Mouse (Mus musculus) hindbrain, embryonic 16.5 days (tissue): ENCODE measurements around the gene Hprt. TPM values are rescaled to one million over a fixed set of nuclear protein-coding genes. Genes with fewer than 3 reads are reported as not detected.

ENCODE experiments used
- ATAC-seq: fragments of 200-750 bp; cut with Nextera tagmentation; 2 replicates; pipeline ENCODE4 v1.8.0; 2017; ENCODE audit warnings: moderate TSS enrichment, moderate library complexity
- H3K27ac ChIP-seq: fragments of 300-500 bp; sonication (generic); 2 replicates; pipeline ENCODE4 v1.5.1; 2014; ENCODE audit warnings: low read depth, mild to moderate bottlenecking, control low read depth, low read length, moderate library complexity
- H3K27me3 ChIP-seq: fragments of 300-500 bp; sonication (generic); replicated peaks from 2 replicates; pipeline ENCODE4 v1.6.1; 2014; ENCODE audit warnings: low read length; ENCODE audit not compliant: control insufficient read depth, insufficient read depth
- H3K36me3 ChIP-seq: fragments of 300-500 bp; sonication (generic); 2 replicates; pipeline ENCODE4 v1.6.1; 2014; ENCODE audit warnings: mild to moderate bottlenecking, low read length, moderate library complexity, mixed read lengths; ENCODE audit not compliant: control insufficient read depth, insufficient read depth
- H3K4me1 ChIP-seq: fragments of 300-500 bp; sonication (generic); 2 replicates; pipeline ENCODE4 v1.6.1; 2014; ENCODE audit warnings: low read depth, low read length; ENCODE audit not compliant: control insufficient read depth, insufficient read depth
- H3K4me2 ChIP-seq: fragments of 300-500 bp; sonication (generic); 2 replicates; pipeline ENCODE4 v1.6.1; 2014; ENCODE audit warnings: mild to moderate bottlenecking, low read length, control low read depth, moderate library complexity
- H3K4me3 ChIP-seq: fragments of 300-500 bp; sonication (generic); 2 replicates; pipeline ENCODE4 v1.5.1; 2014; ENCODE audit warnings: mild to moderate bottlenecking, low read length, control low read depth, moderate library complexity
- H3K9ac ChIP-seq: fragments of 300-500 bp; sonication (generic); 2 replicates; pipeline ENCODE4 v1.6.1; 2014; ENCODE audit warnings: low read depth, mild to moderate bottlenecking, control low read depth, low read length, moderate library complexity
- H3K9me3 ChIP-seq: fragments of 300-500 bp; sonication (generic); 2 replicates; pipeline ENCODE4 v1.6.1; 2014; ENCODE audit warnings: mild to moderate bottlenecking, low read length, moderate library complexity; ENCODE audit not compliant: control insufficient read depth
- WGBS: fragments of 180-500 bp; shearing (Covaris S2); extraction: QIAGEN DNeasy Blood & Tissue Kit; methylation state at CpG from one replicate; pipeline ENCODE4 v1.1.7; 2014; 5-methylcytosine and 5-hydroxymethylcytosine counted together
- polyA plus RNA-seq: library from polyadenylated mRNA; unstranded; fragments of >200 nt; fragmentation: Nextera tagmentation; extraction: Ambion mirVana; gene quantifications from 2 replicates; pipeline ENCODE4 v1.2.1, GENCODE M21; 2015

The Hprt gene
- polyA plus RNA-seq, 1 experiment from 2014 or later, result 164 TPM

- WGBS, result 79% methylated on average over 5 of the region's 5 CpGs
- ATAC-seq, result no peak
- Histone ChIP-seq H3K27me3 (no peaks in the 10 kb centered on the region), H3K9ac (no peak overlapping the region), H3K4me2 (no peak overlapping the region), H3K9me3 (no peaks in the 10 kb centered on the region), H3K4me1 (no peaks in the 10 kb centered on the region), H3K27ac (no peak overlapping the region), H3K4me3 (no peak overlapping the region), H3K36me3 (no peaks in the 10 kb centered on the region)
These were observed 41.6 kb downstream of the Hprt start for GRCm38 (mm10) chrX:53029559-53029958.

DNA sequence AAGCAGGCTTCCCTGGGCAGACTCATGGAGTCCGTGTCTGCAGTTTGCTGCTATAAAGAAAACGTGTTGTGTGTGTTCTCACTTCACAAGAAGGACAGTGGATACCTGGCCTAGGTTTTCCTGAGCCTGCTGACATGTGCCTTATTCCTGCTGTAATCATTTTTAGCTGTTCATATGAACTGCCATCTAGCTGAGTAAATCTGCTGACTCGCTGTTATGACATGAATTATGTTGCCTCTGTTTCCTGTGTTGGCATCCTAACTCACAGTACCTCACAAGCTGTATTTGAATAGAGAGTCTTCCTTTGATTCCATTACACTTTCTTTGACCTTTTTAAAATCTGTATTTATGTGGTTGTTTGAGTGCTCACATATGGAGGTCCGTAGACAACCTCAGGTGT lies 50.3 kb downstream of the Hprt start:
- H3K9me3 ChIP-seq, result no peaks in the 10 kb centered on the region
- H3K4me1 ChIP-seq, result no peaks in the 10 kb centered on the region
- no peak overlapping the region for H3K4me2 ChIP-seq
- H3K27ac ChIP-seq, result no peak overlapping the region
- 93% methylated on average over 4 of the region's 4 CpGs for WGBS
- no peak for ATAC-seq
- no peak overlapping the region for H3K4me3 ChIP-seq
- H3K36me3 ChIP-seq, result no peaks in the 10 kb centered on the region
- H3K27me3 ChIP-seq, result no peaks in the 10 kb centered on the region
- no peak overlapping the region for H3K9ac ChIP-seq

GRCm38 (mm10) chrX:53039651-53040050 lies 51.7 kb downstream of the Hprt start:
- H3K27me3 ChIP-seq, result no peaks in the 10 kb centered on the region
- H3K4me1 ChIP-seq, result no peaks in the 10 kb centered on the region
- H3K27ac ChIP-seq, result no peak overlapping the region
- 50% methylated on average over 5 of the region's 5 CpGs for WGBS
- no peak overlapping the region for H3K4me3 ChIP-seq
- no peak for ATAC-seq
- H3K9me3 ChIP-seq, result no peaks in the 10 kb centered on the region
- no peaks in the 10 kb centered on the region for H3K36me3 ChIP-seq
- H3K9ac ChIP-seq, result no peak overlapping the region
- H3K4me2 ChIP-seq, result no peak overlapping the region

DNA sequence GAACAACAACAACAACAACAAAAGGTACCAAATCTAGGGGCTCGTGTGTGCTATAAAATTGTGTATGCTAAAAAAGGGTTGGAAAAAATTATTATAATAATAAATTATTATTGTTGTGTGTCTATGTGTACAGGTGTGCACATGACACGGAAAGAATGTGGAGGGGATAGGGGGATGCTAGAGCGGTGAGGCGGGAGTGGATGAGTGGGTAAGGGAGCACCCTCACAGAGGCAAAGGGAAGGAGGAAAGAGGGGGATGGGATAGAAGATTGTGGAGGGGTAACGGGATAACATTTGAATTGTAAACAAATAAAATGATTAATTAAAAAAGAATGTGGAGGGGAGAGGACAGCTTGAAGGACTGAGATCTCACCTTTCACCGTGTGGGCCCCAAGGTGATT lies 52.2 kb downstream of the Hprt start:
- Histone ChIP-seq H3K4me3 (no peak overlapping the region), H3K4me1 (no peaks in the 10 kb centered on the region), H3K9me3 (no peaks in the 10 kb centered on the region), H3K36me3 (no peaks in the 10 kb centered on the region), H3K9ac (no peak overlapping the region), H3K4me2 (no peak overlapping the region), H3K27me3 (no peaks in the 10 kb centered on the region), H3K27ac (no peak overlapping the region)
- WGBS, result 88% methylated on average over 6 of the region's 6 CpGs
- no peak for ATAC-seq

- 78% methylated on average over 6 of the region's 6 CpGs for WGBS
- H3K9ac ChIP-seq, result no peak overlapping the region
- H3K27me3 ChIP-seq, result no peaks in the 10 kb centered on the region
- no peak for ATAC-seq
- H3K9me3 ChIP-seq, result no peaks in the 10 kb centered on the region
- H3K4me2 ChIP-seq, result no peak overlapping the region
- H3K4me1 ChIP-seq, result no peaks in the 10 kb centered on the region
- H3K36me3 ChIP-seq, result no peaks in the 10 kb centered on the region
- H3K4me3 ChIP-seq, result no peak overlapping the region
- H3K27ac ChIP-seq, result no peak overlapping the region
These were observed 53.1 kb downstream of the Hprt start for GRCm38 (mm10) chrX:53041006-53041405.

DNA sequence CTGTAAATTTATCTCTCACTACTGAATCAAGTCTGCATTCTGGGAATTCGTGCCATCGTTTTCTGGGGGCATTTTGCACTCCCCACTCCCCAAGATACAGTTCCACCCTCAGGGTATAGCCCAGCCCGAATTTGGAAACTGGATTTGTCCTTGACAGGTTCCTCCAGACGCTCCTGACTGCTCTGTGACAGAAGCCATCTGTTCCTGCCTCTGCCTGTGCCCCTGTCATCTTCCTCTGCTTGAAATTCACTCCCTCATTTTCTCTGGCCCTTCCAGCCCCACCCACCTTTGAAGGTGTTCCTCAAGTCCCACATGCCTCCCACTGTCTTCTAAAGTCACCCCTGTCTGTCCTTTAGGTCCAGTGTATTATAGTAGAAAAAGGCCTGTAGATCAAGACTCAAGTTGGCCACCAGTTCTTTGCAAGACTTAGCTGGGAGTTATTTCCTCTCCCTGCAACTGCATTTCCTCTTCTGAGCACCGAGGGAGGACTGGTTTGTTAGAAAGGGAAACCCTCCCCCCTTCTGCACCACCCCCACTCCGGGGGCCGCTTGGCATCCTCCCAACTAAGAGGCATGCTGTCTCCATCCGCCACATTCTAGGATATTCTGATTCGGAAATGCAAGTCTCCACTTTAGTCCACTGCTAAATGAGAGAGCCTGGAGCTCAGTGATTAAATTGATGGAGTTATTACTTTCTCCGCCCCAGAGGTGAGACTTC lies 57.4 kb downstream of the Hprt start:
- Histone ChIP-seq H3K4me2 (no peak overlapping the region), H3K4me1 (no peaks in the 10 kb centered on the region), H3K27ac (no peak overlapping the region), H3K4me3 (no peak overlapping the region), H3K9ac (no peak overlapping the region), H3K27me3 (no peaks in the 10 kb centered on the region), H3K9me3 (no peaks in the 10 kb centered on the region), H3K36me3 (no peaks in the 10 kb centered on the region)
- no peak for ATAC-seq
- WGBS, result 41% methylated on average over 10 of the region's 10 CpGs

DNA sequence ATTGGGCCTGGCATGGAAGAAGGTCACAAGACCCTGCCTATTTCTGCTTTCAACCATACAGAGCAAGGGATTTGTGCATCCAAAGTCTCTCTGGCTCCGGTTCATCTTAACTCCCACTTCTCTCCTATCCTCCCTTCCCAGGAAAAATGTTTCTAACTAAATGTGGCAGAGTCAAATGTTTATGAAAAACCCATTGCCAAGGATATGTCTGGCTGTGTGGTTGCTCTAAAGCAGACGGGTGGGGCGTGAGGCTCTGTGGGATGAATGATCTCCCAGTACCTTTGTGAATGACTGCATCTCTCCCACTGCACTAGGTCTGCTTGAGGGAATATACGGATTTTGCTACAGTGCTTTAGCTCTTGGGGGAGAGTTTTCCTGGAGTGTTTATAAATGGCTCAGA lies 58.1 kb downstream of the Hprt start:
- WGBS, result 73% methylated on average over 4 of the region's 4 CpGs
- Histone ChIP-seq H3K9ac (no peak overlapping the region), H3K27ac (no peak overlapping the region)

GRCm38 (mm10) chrX:53046911-53047310 lies 59.0 kb downstream of the Hprt start:
- 80% methylated on average over 2 of the region's 2 CpGs for WGBS
- H3K9ac ChIP-seq, result no peak overlapping the region
- ATAC-seq, result no peak

More for the DNA sequence above, 58.1 kb downstream of the Hprt start:
- H3K4me1 ChIP-seq, result no peaks in the 10 kb centered on the region
- ATAC-seq, result no peak
- no peaks in the 10 kb centered on the region for H3K9me3 ChIP-seq
- no peaks in the 10 kb centered on the region for H3K36me3 ChIP-seq
- no peaks in the 10 kb centered on the region for H3K27me3 ChIP-seq
- no peak overlapping the region for H3K4me2 ChIP-seq
- no peak overlapping the region for H3K4me3 ChIP-seq

DNA sequence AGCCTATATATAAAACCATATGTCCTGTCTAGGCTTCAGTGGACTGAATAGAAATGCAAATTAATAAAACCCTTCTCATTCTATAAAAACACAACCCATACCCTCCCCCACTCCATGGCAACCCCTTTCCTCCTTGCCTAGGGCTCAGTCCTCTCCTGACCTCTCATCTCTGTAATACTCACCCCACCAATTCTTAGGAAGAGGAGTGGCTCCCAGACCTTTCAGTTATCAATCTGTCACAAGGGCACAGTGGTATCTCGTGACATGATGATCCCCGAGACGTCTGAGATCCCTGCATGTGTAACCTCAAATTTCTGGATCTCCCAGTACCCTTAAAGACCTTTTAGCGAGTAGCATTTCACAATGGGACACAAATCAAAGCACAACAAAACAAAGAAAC lies 61.3 kb downstream of the Hprt start:
- H3K4me3 ChIP-seq, result no peak overlapping the region
- H3K36me3 ChIP-seq, result no peaks in the 10 kb centered on the region
- H3K27me3 ChIP-seq, result no peaks in the 10 kb centered on the region
- ATAC-seq, result no peak
- no peak overlapping the region for H3K4me2 ChIP-seq
- H3K9me3 ChIP-seq, result no peaks in the 10 kb centered on the region
- H3K9ac ChIP-seq, result no peak overlapping the region
- 46% methylated on average over 4 of the region's 4 CpGs for WGBS
- no peak overlapping the region for H3K27ac ChIP-seq
- no peaks in the 10 kb centered on the region for H3K4me1 ChIP-seq

More at GRCm38 (mm10) chrX:53046911-53047310, 59.0 kb downstream of the Hprt start:
- H3K27me3 ChIP-seq, result no peaks in the 10 kb centered on the region
- no peaks in the 10 kb centered on the region for H3K9me3 ChIP-seq
- H3K27ac ChIP-seq, result no peak overlapping the region
- no peak overlapping the region for H3K4me3 ChIP-seq
- no peaks in the 10 kb centered on the region for H3K36me3 ChIP-seq
- no peak overlapping the region for H3K4me2 ChIP-seq
- H3K4me1 ChIP-seq, result no peaks in the 10 kb centered on the region
